Mouse (Mus musculus): ENCODE measurements at regions not wholly inside any gene's neighbourhood (a gene's known extent, or its start where the extent isn't known, plus 50 kb on each side); places are given as distances from the start of the nearest gene placed in this dataset.

DNA sequence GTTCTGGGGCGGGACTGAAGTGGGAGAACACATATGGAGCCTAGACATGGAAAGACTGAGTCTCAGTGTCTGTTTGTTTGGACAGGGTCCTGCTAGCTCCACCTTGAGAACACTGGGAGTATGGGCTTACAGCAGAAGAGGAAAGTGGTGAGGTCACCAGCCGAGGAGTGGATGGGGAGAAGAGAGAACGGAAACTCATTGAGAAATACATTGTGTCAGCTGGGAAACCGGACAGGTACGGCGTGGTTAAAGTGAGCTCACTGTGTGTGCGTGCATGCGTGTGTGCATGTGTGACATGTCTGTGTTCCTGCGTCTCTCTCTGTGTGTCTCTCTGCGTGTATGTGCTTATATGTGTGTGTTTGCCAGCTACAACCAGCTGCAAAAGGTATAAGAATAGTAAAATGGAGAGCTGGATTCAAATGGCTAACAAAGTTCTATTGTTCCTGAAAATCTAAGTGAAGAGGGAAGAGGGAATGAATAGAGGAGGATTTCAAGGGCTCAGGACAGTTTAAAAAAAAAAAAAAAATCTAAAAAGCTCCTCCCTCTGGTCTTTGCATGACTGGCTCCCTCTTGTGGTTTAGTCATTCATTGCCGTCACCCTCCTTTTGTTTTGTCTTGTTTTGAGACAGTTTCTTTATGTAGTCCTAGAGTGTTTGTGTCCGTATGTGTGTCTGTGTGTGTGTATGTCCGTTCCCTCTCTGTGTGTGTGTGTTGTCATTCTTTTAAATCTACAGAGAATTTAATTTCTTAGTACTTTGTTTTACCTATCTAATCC lies 52.0 kb upstream of the Ak4 start:
- Histone ChIP-seq H3K4me1 (ENCODE audit: control insufficient read depth in 1 of 2, insufficient read depth in 2 of 2, low read length in 2 of 2) (no peaks in the 10 kb centered on the region), H3K36me3 (ENCODE audit: control insufficient read depth in 1 of 2, insufficient read depth in 2 of 2, low read length in 2 of 2) (no peaks in the 10 kb centered on the region), H3K9me3 (replicated peaks; ENCODE audit: insufficient read depth, low read length) (no peaks in the 10 kb centered on the region), H3K79me2 (ENCODE audit: control insufficient read depth, insufficient read depth, low read length, poor library complexity) (no peaks in the 10 kb centered on the region), H3K4me3 (ENCODE audit: control insufficient read depth in 1 of 2, insufficient read depth in 1 of 2, low read depth in 2 of 2, low read length in 2 of 2) (no peak overlapping the region), H3K27ac (ENCODE audit: control insufficient read depth, low read depth, low read length) (no peak overlapping the region), H3K27me3 (ENCODE audit: control insufficient read depth in 1 of 2, insufficient read depth in 2 of 2, low read length in 2 of 2) (no peaks in the 10 kb centered on the region), H3K9ac (ENCODE audit: control insufficient read depth, low read depth, low read length, poor library complexity, severe bottlenecking) (no peak overlapping the region)
- TF ChIP-seq ZNF384 (IDR thresholded peaks at IDR 0.05; ENCODE audit: low read depth, low read length) (peak; percentile 99), MAZ (IDR thresholded peaks at IDR 0.05; ENCODE audit: low read depth, low read length) (no peak), ELF1 (IDR thresholded peaks at IDR 0.05; ENCODE audit: low read depth, low read length) (no peak), CTCF (IDR thresholded peaks at IDR 0.05 in 2 of 3, conservative IDR thresholded peaks at IDR 0.05 in 1 of 3; ENCODE audit: control insufficient read depth in 1 of 3, insufficient read depth in 1 of 3, low read depth in 2 of 3, low read length in 3 of 3, poor library complexity in 1 of 3, severe bottlenecking in 1 of 3) (peak; percentile 53 to 82 (median 65)), SMC3 (IDR thresholded peaks at IDR 0.05; ENCODE audit: low read depth, low read length) (peak; percentile 87), EP300 (IDR thresholded peaks at IDR 0.05; ENCODE audit: low read depth in 1 of 2, low read length in 2 of 2) (no peak), CHD1 (IDR thresholded peaks at IDR 0.05; ENCODE audit: low read depth, low read length) (no peak), GATA1 (IDR thresholded peaks at IDR 0.05; ENCODE audit: low read depth, low read length) (0 out of 2 replicates have a peak, but pooled peaks have one; percentile 49), RAD21 (IDR thresholded peaks at IDR 0.05; ENCODE audit: low read depth, low read length) (peak; percentile 75), ZC3H11A (IDR thresholded peaks at IDR 0.05; ENCODE audit: low read depth, low read length) (peak; percentile 52)
- peak; percentile 84 for DNase-seq (ENCODE audit: low read depth, low spot score)

DNA sequence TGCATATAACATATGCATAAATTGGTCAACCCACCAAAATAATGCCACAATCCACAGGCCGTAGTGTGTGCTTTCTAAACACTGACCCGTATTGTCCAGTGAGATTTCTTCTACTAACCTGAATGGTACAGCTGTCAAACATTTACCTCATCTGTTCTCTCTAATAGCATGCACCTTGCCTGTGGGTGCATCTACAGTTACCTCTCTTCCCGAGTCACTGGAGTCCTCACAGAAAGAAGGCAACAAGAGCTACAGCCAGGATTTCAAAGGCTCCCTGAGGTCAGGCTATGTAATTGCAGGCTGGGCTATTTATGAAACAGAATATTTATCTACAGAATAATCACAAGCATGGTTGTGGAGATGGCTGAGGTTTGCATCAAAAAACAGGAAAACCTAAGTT lies 53.8 kb upstream of the Ak4 start:
- Histone ChIP-seq H3K9ac (ENCODE audit: control insufficient read depth, low read depth, low read length, poor library complexity, severe bottlenecking) (no peak overlapping the region), H3K36me3 (ENCODE audit: control insufficient read depth in 1 of 2, insufficient read depth in 2 of 2, low read length in 2 of 2) (no peaks in the 10 kb centered on the region), H3K27me3 (ENCODE audit: control insufficient read depth in 1 of 2, insufficient read depth in 2 of 2, low read length in 2 of 2) (no peaks in the 10 kb centered on the region), H3K79me2 (ENCODE audit: control insufficient read depth, insufficient read depth, low read length, poor library complexity) (no peaks in the 10 kb centered on the region), H3K4me1 (ENCODE audit: control insufficient read depth in 1 of 2, insufficient read depth in 2 of 2, low read length in 2 of 2) (0 out of 4 replicates have a peak, but pooled peaks cover 0 to 2% of the 10 kb centered on the region in 2 experiments), H3K9me3 (replicated peaks; ENCODE audit: insufficient read depth, low read length) (no peaks in the 10 kb centered on the region), H3K27ac (ENCODE audit: control insufficient read depth, low read depth, low read length) (no peak overlapping the region), H3K4me3 (ENCODE audit: control insufficient read depth in 1 of 2, insufficient read depth in 1 of 2, low read depth in 2 of 2, low read length in 2 of 2) (no peak overlapping the region)
- TF ChIP-seq POLR2A (IDR thresholded peaks at IDR 0.05; ENCODE audit: control insufficient read depth in 1 of 2, insufficient read depth in 1 of 2, low read depth in 1 of 2, low read length in 2 of 2, poor library complexity in 1 of 2) (no peak), E2F4 (IDR thresholded peaks at IDR 0.05; ENCODE audit: borderline replicate concordance, low read depth, low read length) (no peak), KAT2A (conservative IDR thresholded peaks at IDR 0.05; ENCODE audit: low read depth, low read length) (no peak), POLR2AphosphoS5 (IDR thresholded peaks at IDR 0.05; ENCODE audit: borderline replicate concordance, low read depth, low read length) (no peak), MYB (IDR thresholded peaks at IDR 0.05; ENCODE audit: low read depth, low read length) (no peak), MXI1 (IDR thresholded peaks at IDR 0.05; ENCODE audit: low read depth, low read length) (no peak), CTCF (IDR thresholded peaks at IDR 0.05 in 2 of 3, conservative IDR thresholded peaks at IDR 0.05 in 1 of 3; ENCODE audit: control insufficient read depth in 1 of 3, insufficient read depth in 1 of 3, low read depth in 2 of 3, low read length in 3 of 3, poor library complexity in 1 of 3, severe bottlenecking in 1 of 3) (no peak), TAL1 (IDR thresholded peaks at IDR 0.05; ENCODE audit: low read length) (no peak), MYC (IDR thresholded peaks at IDR 0.05; ENCODE audit: low read depth, low read length) (no peak), HCFC1 (IDR thresholded peaks at IDR 0.05; ENCODE audit: low read depth, low read length) (no peak), MEF2A (IDR thresholded peaks at IDR 0.05; ENCODE audit: extremely low read depth, insufficient replicate concordance, low read depth, low read length, poor library complexity, severe bottlenecking) (no peak), RCOR1 (IDR thresholded peaks at IDR 0.05; ENCODE audit: low read depth, low read length) (no peak), POLR2AphosphoS2 (IDR thresholded peaks at IDR 0.05; ENCODE audit: low read length) (no peak), MAFK (IDR thresholded peaks at IDR 0.05; ENCODE audit: borderline replicate concordance, low read depth, low read length) (no peak), ZC3H11A (IDR thresholded peaks at IDR 0.05; ENCODE audit: low read depth, low read length) (no peak), MAX (IDR thresholded peaks at IDR 0.05; ENCODE audit: low read length) (no peak), CHD1 (IDR thresholded peaks at IDR 0.05; ENCODE audit: low read depth, low read length) (no peak), ZKSCAN1 (IDR thresholded peaks at IDR 0.05; ENCODE audit: low read depth, low read length) (no peak), ZNF384 (IDR thresholded peaks at IDR 0.05; ENCODE audit: low read depth, low read length) (no peak), RAD21 (IDR thresholded peaks at IDR 0.05; ENCODE audit: low read depth, low read length) (no peak)
- DNase-seq (ENCODE audit: low read depth, low spot score), result no peak

Data from MEL (cell line).